Mouse (Mus musculus): Measurements from ENCODE around the gene Thap4. TPM values are rescaled to one million over a fixed set of nuclear protein-coding genes. Genes with fewer than 3 reads are reported as not detected.

Gene Thap4
- polyA plus RNA-seq, 1 experiment, result 37.1 TPM

DNA sequence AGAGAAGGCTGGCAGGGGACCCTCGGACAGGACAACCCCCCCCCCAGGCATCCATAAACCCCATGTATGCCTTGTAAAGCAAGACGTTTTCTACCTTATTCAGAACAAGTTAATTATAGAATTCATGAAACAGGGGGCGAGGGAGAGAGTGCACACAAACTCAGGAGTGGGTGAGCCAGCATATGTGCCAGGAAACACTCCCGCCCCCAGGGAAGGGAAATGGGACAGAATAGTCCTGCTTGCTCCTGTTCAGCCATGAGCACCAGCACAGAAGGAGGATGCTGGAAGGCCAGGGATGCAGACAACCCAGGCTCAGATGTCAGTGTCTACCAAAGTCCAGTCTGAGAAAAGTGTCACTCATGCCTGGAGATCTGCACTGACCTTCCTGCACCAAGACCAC is 55.5 kb downstream of the Thap4 start:
- Histone ChIP-seq H3K4me3 (ENCODE audit: insufficient read depth, low read length) (no peak overlapping the region), H3K4me1 (ENCODE audit: control insufficient read depth, insufficient read depth, low read length) (peaks cover 12% of the 10 kb centered on the region), H3K27ac (ENCODE audit: insufficient read depth, low read length) (no peak overlapping the region)
- TF ChIP-seq POLR2A (IDR thresholded peaks at IDR 0.05; ENCODE audit: extremely low read depth, insufficient read depth, low read length) (no peak), CTCF (IDR thresholded peaks at IDR 0.05; ENCODE audit: extremely low read depth, insufficient read depth, low read length) (no peak)

DNA sequence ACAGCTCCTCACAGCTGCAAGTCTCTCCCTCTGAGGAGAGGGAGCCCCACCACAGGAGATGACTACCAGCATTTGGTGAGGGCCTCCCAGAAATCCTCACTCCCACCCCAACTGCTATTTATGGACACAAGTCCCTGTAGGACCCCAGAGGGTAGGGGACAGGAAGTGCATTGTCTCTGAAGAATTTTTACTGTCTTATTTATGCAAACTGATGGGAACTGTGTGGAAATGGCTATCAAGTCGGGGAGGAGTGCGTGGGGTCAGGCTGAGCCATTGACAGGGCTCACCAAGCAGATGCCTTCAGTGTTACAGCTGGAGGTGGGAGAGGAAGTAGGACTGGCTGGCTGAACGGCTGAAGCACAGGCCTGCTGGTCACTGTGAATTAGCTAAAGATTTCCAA is 57.3 kb downstream of the Thap4 start:
- TF ChIP-seq POLR2A (IDR thresholded peaks at IDR 0.05; ENCODE audit: extremely low read depth, insufficient read depth, low read length) (no peak), CTCF (IDR thresholded peaks at IDR 0.05; ENCODE audit: extremely low read depth, insufficient read depth, low read length) (no peak)
- Histone ChIP-seq H3K4me1 (ENCODE audit: control insufficient read depth, insufficient read depth, low read length) (peaks cover 12% of the 10 kb centered on the region), H3K4me3 (ENCODE audit: insufficient read depth, low read length) (no peak overlapping the region)

DNA sequence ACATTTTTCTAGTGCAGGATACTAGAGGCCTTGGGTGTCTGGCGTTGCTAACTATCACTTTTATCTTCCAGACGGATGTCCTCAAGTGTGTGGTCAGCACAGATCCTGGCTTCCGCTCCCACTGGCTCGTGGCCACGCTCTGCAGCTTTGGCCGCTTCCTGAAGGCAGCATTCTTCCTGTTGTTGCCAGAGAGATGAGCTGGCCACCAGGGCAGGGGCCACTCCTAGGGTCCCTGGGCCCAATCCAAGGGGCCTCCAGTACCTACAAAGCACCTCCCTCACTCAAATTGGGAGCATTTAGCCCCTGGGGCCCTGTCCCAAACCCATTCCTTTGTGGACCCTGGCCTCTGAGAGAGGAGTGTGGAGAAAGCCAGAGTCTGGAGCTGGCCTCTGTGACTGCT is 59.7 kb downstream of the Thap4 start:
- Histone ChIP-seq H3K4me3 (ENCODE audit: insufficient read depth, low read length) (no peak overlapping the region), H3K27ac (ENCODE audit: insufficient read depth, low read length) (no peak overlapping the region), H3K4me1 (ENCODE audit: control insufficient read depth, insufficient read depth, low read length) (peaks cover 15% of the 10 kb centered on the region)
- TF ChIP-seq POLR2A (IDR thresholded peaks at IDR 0.05; ENCODE audit: extremely low read depth, insufficient read depth, low read length), result no peak
- no peak for TF ChIP-seq CTCF (IDR thresholded peaks at IDR 0.05; ENCODE audit: extremely low read depth, insufficient read depth, low read length)

More for the DNA sequence above, 57.3 kb downstream of the Thap4 start:
- no peak overlapping the region for H3K27ac ChIP-seq (ENCODE audit: insufficient read depth, low read length)

DNA sequence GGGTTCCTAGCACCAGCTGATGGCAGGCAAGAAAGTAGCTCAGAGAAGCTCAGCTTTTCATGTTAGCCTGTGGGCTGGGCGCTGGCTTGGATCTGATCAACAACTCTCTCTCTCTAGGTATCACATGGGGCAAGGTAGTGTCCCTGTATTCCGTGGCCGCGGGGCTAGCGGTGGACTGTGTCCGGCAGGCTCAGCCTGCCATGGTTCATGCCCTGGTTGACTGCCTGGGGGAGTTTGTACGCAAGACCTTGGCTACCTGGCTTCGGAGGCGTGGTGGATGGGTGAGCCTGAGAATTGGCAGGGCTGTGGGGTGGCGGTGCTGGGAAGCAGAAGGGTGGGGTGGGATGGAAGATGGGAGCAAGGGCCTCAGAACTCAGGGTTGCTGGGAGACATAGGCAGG is 60.7 kb downstream of the Thap4 start:
- no peak overlapping the region for H3K4me3 ChIP-seq (ENCODE audit: insufficient read depth, low read length)
- TF ChIP-seq CTCF (IDR thresholded peaks at IDR 0.05; ENCODE audit: extremely low read depth, insufficient read depth, low read length) (no peak), POLR2A (IDR thresholded peaks at IDR 0.05; ENCODE audit: extremely low read depth, insufficient read depth, low read length) (no peak)
- peaks cover 11% of the 10 kb centered on the region for H3K4me1 ChIP-seq (ENCODE audit: control insufficient read depth, insufficient read depth, low read length)
- H3K27ac ChIP-seq (ENCODE audit: insufficient read depth, low read length), result no peak overlapping the region

DNA sequence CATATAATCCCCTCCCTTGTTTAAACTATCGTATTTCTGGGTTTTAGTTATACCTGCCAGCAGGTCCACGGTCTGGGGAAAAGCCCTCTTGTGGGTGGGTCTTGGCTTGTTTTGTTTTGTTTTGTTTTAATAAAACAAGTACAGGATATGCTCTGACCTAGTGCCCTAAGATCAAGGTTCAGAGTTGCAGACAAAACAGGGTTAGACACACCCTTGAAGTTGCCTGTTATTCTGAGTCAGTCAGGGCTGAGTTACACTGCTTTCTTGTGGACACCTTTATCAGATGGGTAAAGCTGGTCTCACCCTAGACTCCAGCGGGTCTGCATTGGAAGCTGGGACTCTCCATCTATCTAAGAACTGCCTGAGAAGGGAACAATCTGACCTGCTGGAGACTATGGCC is 61.2 kb downstream of the Thap4 start:
- peaks cover 8% of the 10 kb centered on the region for H3K4me1 ChIP-seq (ENCODE audit: control insufficient read depth, insufficient read depth, low read length)
- H3K4me3 ChIP-seq (ENCODE audit: insufficient read depth, low read length), result no peak overlapping the region
- H3K27ac ChIP-seq (ENCODE audit: insufficient read depth, low read length), result no peak overlapping the region
- TF ChIP-seq POLR2A (IDR thresholded peaks at IDR 0.05; ENCODE audit: extremely low read depth, insufficient read depth, low read length), result no peak
- no peak for TF ChIP-seq CTCF (IDR thresholded peaks at IDR 0.05; ENCODE audit: extremely low read depth, insufficient read depth, low read length)

DNA sequence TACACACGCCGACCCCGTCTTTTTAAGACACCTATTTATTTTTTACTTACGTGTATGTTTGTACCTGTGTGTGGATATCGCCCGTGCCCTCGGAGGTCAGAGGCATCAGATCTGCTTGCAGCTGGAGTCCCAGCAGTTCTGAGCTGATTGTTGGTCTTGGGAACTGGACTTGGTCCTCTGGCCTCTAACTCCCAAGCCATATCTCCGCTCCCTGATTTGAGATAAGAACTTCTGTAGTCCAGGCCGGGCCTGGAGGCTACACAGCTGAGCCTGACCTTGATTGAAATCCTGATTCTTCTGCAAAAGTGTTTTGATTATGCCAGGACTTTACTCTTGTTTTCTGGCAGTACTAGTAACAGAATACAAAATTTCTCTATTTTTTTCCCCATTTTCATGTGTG is 61.9 kb downstream of the Thap4 start:
- no peak overlapping the region for H3K27ac ChIP-seq (ENCODE audit: insufficient read depth, low read length)
- no peak overlapping the region for H3K4me3 ChIP-seq (ENCODE audit: insufficient read depth, low read length)
- TF ChIP-seq CTCF (IDR thresholded peaks at IDR 0.05; ENCODE audit: extremely low read depth, insufficient read depth, low read length), result no peak
- no peak for TF ChIP-seq POLR2A (IDR thresholded peaks at IDR 0.05; ENCODE audit: extremely low read depth, insufficient read depth, low read length)
- H3K4me1 ChIP-seq (ENCODE audit: control insufficient read depth, insufficient read depth, low read length), result peaks cover 7% of the 10 kb centered on the region

DNA sequence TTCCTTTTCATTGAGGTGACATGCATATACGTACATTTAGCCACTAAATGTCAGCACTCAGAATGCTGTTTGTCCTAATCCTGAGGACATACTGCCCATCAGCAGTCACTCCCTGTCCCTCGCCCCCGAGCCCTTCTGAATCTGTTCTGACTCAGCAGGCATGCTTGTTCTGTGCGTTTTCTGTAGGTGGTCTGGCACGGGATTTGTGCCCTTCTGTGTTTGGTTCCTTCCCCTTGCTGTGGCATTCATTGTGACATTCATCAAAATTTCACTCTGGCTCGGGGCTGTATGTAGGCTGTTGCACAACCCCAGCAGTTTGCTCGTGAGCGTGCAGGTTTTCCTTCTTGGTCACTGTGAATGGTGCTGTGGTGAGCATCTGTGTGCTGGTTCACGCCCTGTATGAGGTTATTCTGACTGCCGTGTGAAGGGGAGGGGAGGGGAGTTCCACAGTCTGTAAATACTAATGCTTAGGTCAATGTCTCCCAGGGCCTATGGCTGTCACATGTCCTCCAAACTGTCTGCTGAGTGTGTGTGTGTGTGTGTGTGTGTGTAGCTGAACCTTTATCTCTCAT is 62.8 kb downstream of the Thap4 start:
- TF ChIP-seq POLR2A (IDR thresholded peaks at IDR 0.05; ENCODE audit: extremely low read depth, insufficient read depth, low read length) (no peak), CTCF (IDR thresholded peaks at IDR 0.05; ENCODE audit: extremely low read depth, insufficient read depth, low read length) (no peak)
- Histone ChIP-seq H3K27ac (ENCODE audit: insufficient read depth, low read length) (no peak overlapping the region), H3K4me1 (ENCODE audit: control insufficient read depth, insufficient read depth, low read length) (peaks cover 4% of the 10 kb centered on the region; the same call in 1 of the 2 replicates), H3K4me3 (ENCODE audit: insufficient read depth, low read length) (no peak overlapping the region)

DNA sequence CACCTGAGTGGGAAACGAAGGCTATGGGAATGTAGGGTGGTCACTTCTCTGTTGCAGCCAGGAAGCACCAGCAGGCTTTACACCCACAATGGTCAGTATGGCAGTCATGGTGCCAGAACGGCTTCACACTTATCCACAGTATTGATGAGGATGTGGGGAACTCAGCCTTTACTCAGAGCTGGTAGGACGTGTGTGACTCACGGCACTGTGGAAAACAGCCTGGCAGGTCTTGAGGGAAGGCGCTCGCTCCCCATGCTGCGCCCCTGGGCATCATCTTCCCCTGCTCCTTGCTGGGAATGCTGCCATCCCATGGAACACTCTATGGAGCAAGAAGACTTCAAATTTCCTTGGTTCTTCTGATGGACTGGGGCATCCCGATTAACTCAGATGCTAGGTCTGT is 63.6 kb downstream of the Thap4 start:
- TF ChIP-seq CTCF (IDR thresholded peaks at IDR 0.05; ENCODE audit: extremely low read depth, insufficient read depth, low read length), result no peak
- TF ChIP-seq POLR2A (IDR thresholded peaks at IDR 0.05; ENCODE audit: extremely low read depth, insufficient read depth, low read length), result no peak
- H3K27ac ChIP-seq (ENCODE audit: insufficient read depth, low read length), result no peak overlapping the region
- peaks cover 4% of the 10 kb centered on the region; the same call in 1 of the 2 replicates for H3K4me1 ChIP-seq (ENCODE audit: control insufficient read depth, insufficient read depth, low read length)
- H3K4me3 ChIP-seq (ENCODE audit: insufficient read depth, low read length), result no peak overlapping the region

DNA sequence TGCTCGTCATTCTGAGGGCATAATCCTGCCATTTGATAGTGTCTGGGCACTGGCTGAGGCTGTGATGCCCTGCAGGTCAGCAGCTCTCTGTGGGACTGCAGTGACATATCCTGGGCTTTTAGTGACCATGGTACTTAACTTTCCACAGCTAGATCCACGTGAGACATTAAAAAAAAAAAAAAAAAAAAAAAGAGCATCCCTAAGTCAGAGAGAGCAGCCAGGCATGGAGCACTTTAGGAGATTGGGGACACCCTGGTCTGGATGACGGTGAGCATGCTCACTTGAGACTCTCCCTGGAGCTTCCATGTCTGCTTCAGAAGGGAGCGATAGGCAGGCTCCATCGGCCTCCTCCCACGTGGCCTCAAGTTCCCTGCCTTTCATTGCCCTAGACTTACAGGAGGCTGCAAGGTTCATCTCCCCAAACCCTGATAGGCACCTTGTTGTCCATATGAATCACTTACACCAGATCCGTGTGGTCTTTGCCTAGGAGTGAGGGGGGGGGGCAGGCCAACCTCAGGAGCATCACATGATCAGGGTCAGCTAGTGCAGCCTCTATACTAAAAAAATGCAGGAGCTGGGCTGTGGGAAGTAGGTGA is 64.7 kb downstream of the Thap4 start:
- peaks cover 4% of the 10 kb centered on the region; the same call in 1 of the 2 replicates for H3K4me1 ChIP-seq (ENCODE audit: control insufficient read depth, insufficient read depth, low read length)
- H3K27ac ChIP-seq (ENCODE audit: insufficient read depth, low read length), result no peak overlapping the region
- no peak for TF ChIP-seq CTCF (IDR thresholded peaks at IDR 0.05; ENCODE audit: extremely low read depth, insufficient read depth, low read length)
- no peak overlapping the region for H3K4me3 ChIP-seq (ENCODE audit: insufficient read depth, low read length)

DNA sequence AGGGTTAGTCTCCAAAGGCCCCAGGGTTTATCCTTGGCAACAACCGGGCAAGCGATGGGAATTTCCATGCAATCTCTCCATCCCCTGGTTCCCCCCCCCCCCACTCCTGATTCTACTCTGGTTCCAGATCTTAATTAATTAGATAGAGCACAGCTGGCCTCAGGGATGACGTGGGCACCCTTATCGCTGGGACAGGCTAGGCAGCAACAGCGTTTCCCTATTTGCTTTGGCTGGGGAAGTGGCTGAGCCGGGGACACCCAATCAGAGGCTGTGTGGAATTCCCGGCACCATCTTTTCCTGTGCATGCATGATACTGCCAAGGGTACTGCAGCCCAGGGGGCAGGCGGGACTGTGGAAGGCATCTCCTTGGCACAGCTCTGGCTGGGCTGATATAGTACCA is 66.5 kb downstream of the Thap4 start:
- no peak overlapping the region for H3K27ac ChIP-seq (ENCODE audit: insufficient read depth, low read length)
- TF ChIP-seq POLR2A (IDR thresholded peaks at IDR 0.05; ENCODE audit: extremely low read depth, insufficient read depth, low read length), result no peak
- TF ChIP-seq CTCF (IDR thresholded peaks at IDR 0.05; ENCODE audit: extremely low read depth, insufficient read depth, low read length), result no peak
- peaks cover 4% of the 10 kb centered on the region; the same call in 1 of the 2 replicates for H3K4me1 ChIP-seq (ENCODE audit: control insufficient read depth, insufficient read depth, low read length)
- no peak overlapping the region for H3K4me3 ChIP-seq (ENCODE audit: insufficient read depth, low read length)

Measured in cortical plate, adult 2 months (tissue).